Mouse (Mus musculus) heart, postnatal 25 days (tissue): Measurements from ENCODE around the gene Rhox4d. TPM values are rescaled to one million over a fixed set of nuclear protein-coding genes. Genes with fewer than 3 reads are reported as not detected.
"Not testable (repeated sequence)": the region's sequence is repeated elsewhere in the genome, so short reads cannot be mapped to it uniquely, and the experiment has no call there.

Source experiments
- DNase-seq: peaks from one replicate; pipeline ENCODE4 v3.0.0; 2022; ENCODE audit warnings: low spot score
- intact Hi-C: fragments of 180-260 bp; cut with DNase I; formaldehyde crosslinking; loops from one replicate; pipeline ENCODE4 v1.15.1; 2025
- total RNA-seq, 2 experiments: library from RNA; stranded (reverse); gene quantifications; 2 replicates each; pipeline ENCODE4 v1.2.3; 2021

The Rhox4d gene
- not detected for total RNA-seq

- intact Hi-C loops, DNase-seq: not testable (repeated sequence)
Observed at GRCm38 (mm10) chrX:37514059-37514458, at the start of gene Rhox4d. Gene Rhox4d, plus strand, starts transcription at chrX:37514359.

GRCm38 (mm10) chrX:37480037-37480436 is 34.1 kb upstream of the Rhox4d start, which contains the start of gene Rhox4c:
Gene Rhox4c, plus strand, starts transcription at chrX:37480337.
- DNase-seq, intact Hi-C loops: not testable (repeated sequence)

GRCm38 (mm10) chrX:37530152-37530551 is 16.0 kb downstream of the Rhox4d start, which contains the start of gene Rhox2e:
Gene Rhox2e, plus strand, starts transcription at chrX:37530452.
- DNase-seq, intact Hi-C loops: not testable (repeated sequence)

- intact Hi-C loops, DNase-seq: not testable (repeated sequence)
Observed at GRCm38 (mm10) chrX:37541719-37542118, 27.6 kb downstream of the Rhox4d start, which contains the start of gene Rhox3e. Gene Rhox3e, plus strand, starts transcription at chrX:37542019.

GRCm38 (mm10) chrX:37557112-37557511 is 43.0 kb downstream of the Rhox4d start, which contains the start of gene Rhox4e:
Gene Rhox4e, plus strand, starts transcription at chrX:37557412.
- intact Hi-C loops, DNase-seq: not testable (repeated sequence)

Other genes with a start within 250 kb of the Rhox4d start
- not detected for gene Rhox4a, start 249.0 kb upstream of the Rhox4d start, total RNA-seq
- not detected for gene Rhox3a2, start 134.3 kb upstream of the Rhox4d start, total RNA-seq
- gene Rhox4a2, start 123.5 kb upstream of the Rhox4d start, total RNA-seq: not detected
- gene Rhox2b, start 102.3 kb upstream of the Rhox4d start, total RNA-seq: not detected
- not detected for gene Rhox4b, start 81.9 kb upstream of the Rhox4d start, total RNA-seq
- gene Rhox2c, start 60.7 kb upstream of the Rhox4d start, total RNA-seq: not detected
- not detected for gene Rhox3c, start 55.8 kb upstream of the Rhox4d start, total RNA-seq
- gene Rhox4c, start 34.0 kb upstream of the Rhox4d start, total RNA-seq: not detected
- not detected for gene Rhox2d, start 20.9 kb upstream of the Rhox4d start, total RNA-seq
- not detected for gene Rhox2e, start 16.1 kb downstream of the Rhox4d start, total RNA-seq
- not detected for gene Rhox3e, start 27.7 kb downstream of the Rhox4d start, total RNA-seq
- gene Rhox4e, start 43.1 kb downstream of the Rhox4d start, total RNA-seq: not detected
- not detected for gene Rhox2f, start 57.0 kb downstream of the Rhox4d start, total RNA-seq
- not detected for gene Rhox3f, start 66.6 kb downstream of the Rhox4d start, total RNA-seq
- not detected for gene Rhox4f, start 93.3 kb downstream of the Rhox4d start, total RNA-seq
- not detected for gene Rhox3g, start 114.3 kb downstream of the Rhox4d start, total RNA-seq
- gene Rhox2g, start 129.1 kb downstream of the Rhox4d start, total RNA-seq: not detected
- gene Rhox4g, start 137.0 kb downstream of the Rhox4d start, total RNA-seq: not detected
- not detected for gene Rhox3h, start 154.4 kb downstream of the Rhox4d start, total RNA-seq
- gene Rhox2h, start 158.9 kb downstream of the Rhox4d start, total RNA-seq: not detected